ENCODE assay signal across 27 mouse cellular contexts in the genomic region with DNA sequence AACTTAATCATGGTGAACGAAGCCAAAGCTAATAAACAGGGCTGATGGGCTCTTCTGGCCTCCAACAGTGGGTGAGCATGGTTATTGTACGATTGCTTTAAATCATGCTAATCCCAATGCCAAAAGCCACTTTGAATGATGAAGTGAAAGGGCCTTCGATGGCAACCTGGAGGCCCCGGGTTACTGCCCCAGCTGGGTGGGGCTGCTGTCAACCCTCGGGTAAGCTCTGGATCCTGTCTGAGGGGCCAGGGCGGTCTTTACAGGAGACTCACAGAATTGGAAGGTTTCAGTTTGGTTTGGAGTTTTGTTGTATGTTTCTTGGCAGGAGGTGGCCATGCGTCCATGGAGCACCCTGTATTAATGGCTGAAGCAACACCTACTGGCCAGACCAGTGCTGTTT.
"Had no signal": no experiment of that assay in that cellular context is flagged by ENCODE, and none has a peak within 500 bp of the region (broad histone marks: within the 10 kb centered on the region; RNA-seq: fewer than 3 reads in every experiment).

No protein-coding gene starts in this region.

- ATAC-seq: forebrain, embryonic 13.5 days; forebrain, embryonic 14.5 days; forebrain, embryonic 15.5 days; forebrain, embryonic 16.5 days; forebrain, postnatal 0 days had no signal

- DNase-seq: cerebellum, adult 2 months; cerebellum, adult 8-10 months; cerebellum, adult 9-10 months; cerebellum, adult 9-11 months; cerebellum, postnatal 10 days; cerebellum, postnatal 14 days; cerebellum, postnatal 25 days; cerebellum, postnatal 36 days; embryo, embryonic 11 days; forebrain, postnatal 0 days; gastrocnemius, adult 2 months; gastrocnemius, postnatal 10 days; gastrocnemius, postnatal 14 days; gastrocnemius, postnatal 25 days; gastrocnemius, postnatal 36 days had no signal

- H3K27ac ChIP-seq: embryonic facial prominence, embryonic 10.5 days; embryonic facial prominence, embryonic 12.5 days; embryonic facial prominence, embryonic 13.5 days; embryonic facial prominence, embryonic 15.5 days; forebrain, embryonic 10.5 days; forebrain, embryonic 12.5 days; forebrain, embryonic 13.5 days; forebrain, embryonic 15.5 days; gastrocnemius, adult 2 months; heart, adult 2 months had no signal

- H3K4me1 ChIP-seq: embryonic facial prominence, embryonic 15.5 days; forebrain, embryonic 13.5 days; forebrain, embryonic 15.5 days had no signal

- H3K4me2 ChIP-seq: embryonic facial prominence, embryonic 12.5 days; embryonic facial prominence, embryonic 13.5 days; embryonic facial prominence, embryonic 15.5 days; forebrain, embryonic 12.5 days; forebrain, embryonic 13.5 days; forebrain, embryonic 15.5 days had no signal

- H3K36me3 ChIP-seq: embryonic facial prominence, embryonic 10.5 days; embryonic facial prominence, embryonic 12.5 days; embryonic facial prominence, embryonic 13.5 days; embryonic facial prominence, embryonic 15.5 days; forebrain, embryonic 10.5 days; forebrain, embryonic 12.5 days; forebrain, embryonic 15.5 days had no signal

- H3K27me3 ChIP-seq: embryonic facial prominence, embryonic 12.5 days; embryonic facial prominence, embryonic 13.5 days; embryonic facial prominence, embryonic 15.5 days; forebrain, embryonic 12.5 days; forebrain, embryonic 13.5 days; forebrain, embryonic 15.5 days had no signal

- H3K4me3 ChIP-seq: embryonic facial prominence, embryonic 10.5 days; embryonic facial prominence, embryonic 12.5 days; embryonic facial prominence, embryonic 13.5 days; embryonic facial prominence, embryonic 15.5 days; erythroblast, embryonic 14.5 days; forebrain, embryonic 10.5 days; forebrain, embryonic 12.5 days; forebrain, embryonic 13.5 days; forebrain, embryonic 15.5 days; gastrocnemius, adult 2 months; heart, adult 2 months had no signal

- H3K9me3 ChIP-seq: embryonic facial prominence, embryonic 10.5 days; embryonic facial prominence, embryonic 12.5 days; embryonic facial prominence, embryonic 13.5 days; embryonic facial prominence, embryonic 15.5 days; forebrain, embryonic 10.5 days; forebrain, embryonic 12.5 days; forebrain, embryonic 13.5 days; forebrain, embryonic 15.5 days had no signal

- H3K9ac ChIP-seq: embryonic facial prominence, embryonic 12.5 days; embryonic facial prominence, embryonic 13.5 days; embryonic facial prominence, embryonic 15.5 days; forebrain, embryonic 12.5 days; forebrain, embryonic 13.5 days; forebrain, embryonic 15.5 days; forebrain, postnatal 0 days had no signal
